Mouse (Mus musculus): ENCODE measurements around the gene Snx18.

DNA sequence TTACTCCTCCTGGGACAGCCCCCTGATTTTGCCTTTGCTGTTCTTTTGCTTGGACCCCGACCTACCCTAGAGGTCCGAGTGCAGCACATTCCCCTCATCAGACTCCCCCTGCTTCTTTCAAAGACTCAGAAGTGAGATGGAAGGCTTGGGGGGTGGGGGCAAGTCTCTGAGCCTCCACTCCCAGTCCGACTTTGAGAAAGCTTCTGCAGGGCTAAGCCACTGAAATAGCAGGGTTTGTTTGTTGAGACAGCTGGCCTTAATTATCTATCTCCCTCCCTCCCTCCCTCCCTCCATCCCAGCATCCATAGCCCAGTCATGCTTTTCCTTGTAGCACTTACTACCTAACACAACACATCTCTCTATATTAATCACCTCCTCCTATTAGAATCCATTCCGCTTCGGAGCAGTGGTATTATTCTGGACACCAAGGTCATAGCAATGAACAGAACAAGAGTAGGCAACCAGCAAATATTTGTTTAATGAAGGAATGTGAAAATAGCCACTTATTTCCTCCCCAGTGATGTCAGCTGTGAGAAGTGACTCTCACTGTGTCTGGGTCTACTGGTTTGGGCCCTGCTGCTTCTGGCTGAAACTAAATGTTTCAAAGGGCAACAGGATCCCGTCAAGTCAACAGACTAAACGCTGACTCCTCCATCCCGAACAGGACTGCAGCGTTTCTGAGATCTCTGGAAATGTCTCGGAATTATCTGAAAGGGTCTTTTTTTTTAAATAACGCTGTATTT lies 3.9 kb upstream of the Snx18 start:
- TF ChIP-seq CHD2 (IDR thresholded peaks at IDR 0.05; ENCODE audit: low read depth, low read length): no peak
- TF ChIP-seq MAFK (IDR thresholded peaks at IDR 0.05; ENCODE audit: insufficient read depth, low read depth, low read length): no peak

Measured in ES-E14 (cell line).